Mouse (Mus musculus): ENCODE measurements at regions not wholly inside any gene's neighbourhood (a gene's known extent, or its start where the extent isn't known, plus 50 kb on each side); places are given as distances from the start of the nearest gene placed in this dataset.

- TF ChIP-seq CTCF (IDR thresholded peaks at IDR 0.05; ENCODE audit: borderline replicate concordance, control insufficient read depth, extremely low read depth, insufficient read depth, low read length, poor library complexity) (no peak), POLR2A (IDR thresholded peaks at IDR 0.05; ENCODE audit: control insufficient read depth, extremely low read depth, insufficient read depth, low read length, poor library complexity) (no peak)
Measured at GRCm38 (mm10) chr1:35548845-35549244, 519.4 kb upstream of the Hs6st1 start.
